Mouse (Mus musculus) CD4-positive, CD25-positive, alpha-beta regulatory T cell, adult 4 months (primary cell): ENCODE measurements around the gene Rnf126. TPM values are rescaled to one million over a fixed set of nuclear protein-coding genes. Genes with fewer than 3 reads are reported as not detected.

Experiments used
- ATAC-seq: one replicate; pipeline ENCODE4 v1.8.0; 2017
- polyA plus RNA-seq, 2 experiments: library from polyadenylated mRNA; unstranded; fragments of 100-300 nt; shearing (Covaris generic); gene quantifications; one replicate each; pipeline ENCODE4 v1.2.1; 2017

Rnf126 gene
- polyA plus RNA-seq = 1 to 10 TPM; 3.4 to 3.5 TPM

- peak; percentile 91 for ATAC-seq
Observed at GRCm38 (mm10) chr10:79766508-79767325, at the start of gene Rnf126. TSS of gene Rnf126 (minus strand) at chr10:79766952.

- no peak for ATAC-seq
Observed at GRCm38 (mm10) chr10:79815671-79816494, 49.1 kb upstream of the Rnf126 start.

- no peak for ATAC-seq
Observed at GRCm38 (mm10) chr10:79814271-79814842, 47.6 kb upstream of the Rnf126 start.

- no peak for ATAC-seq
Observed at GRCm38 (mm10) chr10:79811736-79812637, 45.2 kb upstream of the Rnf126 start.

GRCm38 (mm10) chr10:79808728-79809127 lies 42.0 kb upstream of the Rnf126 start:
- ATAC-seq = no peak

GRCm38 (mm10) chr10:79807826-79808225 lies 41.1 kb upstream of the Rnf126 start:
- no peak for ATAC-seq

GRCm38 (mm10) chr10:79806972-79807371 lies 40.2 kb upstream of the Rnf126 start:
- ATAC-seq = no peak

- no peak for ATAC-seq
Observed at GRCm38 (mm10) chr10:79806331-79806730, 39.6 kb upstream of the Rnf126 start.

GRCm38 (mm10) chr10:79805636-79806035 lies 38.9 kb upstream of the Rnf126 start:
- no peak for ATAC-seq

GRCm38 (mm10) chr10:79803716-79804323 lies 37.1 kb upstream of the Rnf126 start:
- no peak for ATAC-seq

- no peak for ATAC-seq
Observed at GRCm38 (mm10) chr10:79802331-79802971, 35.7 kb upstream of the Rnf126 start.

GRCm38 (mm10) chr10:79801837-79802236 lies 35.1 kb upstream of the Rnf126 start:
- no peak for ATAC-seq

- no peak for ATAC-seq
Observed at GRCm38 (mm10) chr10:79800508-79800907, 33.8 kb upstream of the Rnf126 start.

GRCm38 (mm10) chr10:79798289-79798928 lies 31.7 kb upstream of the Rnf126 start:
- no peak for ATAC-seq

- no peak for ATAC-seq
Observed at GRCm38 (mm10) chr10:79797326-79797725, 30.6 kb upstream of the Rnf126 start.

- ATAC-seq = no peak
Observed at GRCm38 (mm10) chr10:79795905-79796304, 29.2 kb upstream of the Rnf126 start.

- ATAC-seq = no peak
Observed at GRCm38 (mm10) chr10:79794491-79794931, 27.8 kb upstream of the Rnf126 start.

- ATAC-seq = no peak
Observed at GRCm38 (mm10) chr10:79793738-79794490, 27.2 kb upstream of the Rnf126 start.

- ATAC-seq = peak; percentile 68
Observed at GRCm38 (mm10) chr10:79793051-79793737, 26.4 kb upstream of the Rnf126 start, which contains the start of gene Palm. TSS of gene Palm (plus strand) at chr10:79793572.
